Mouse (Mus musculus): ENCODE data around the gene Fis1. TPM values are rescaled to one million over a fixed set of nuclear protein-coding genes. Genes with fewer than 3 reads are reported as not detected.
A peak's percentile ranks its signal among the peaks of the same experiment; 100 is the strongest.

The Fis1 gene
- polyA plus RNA-seq, 1 experiment from 2014 or later = 240 TPM

DNA sequence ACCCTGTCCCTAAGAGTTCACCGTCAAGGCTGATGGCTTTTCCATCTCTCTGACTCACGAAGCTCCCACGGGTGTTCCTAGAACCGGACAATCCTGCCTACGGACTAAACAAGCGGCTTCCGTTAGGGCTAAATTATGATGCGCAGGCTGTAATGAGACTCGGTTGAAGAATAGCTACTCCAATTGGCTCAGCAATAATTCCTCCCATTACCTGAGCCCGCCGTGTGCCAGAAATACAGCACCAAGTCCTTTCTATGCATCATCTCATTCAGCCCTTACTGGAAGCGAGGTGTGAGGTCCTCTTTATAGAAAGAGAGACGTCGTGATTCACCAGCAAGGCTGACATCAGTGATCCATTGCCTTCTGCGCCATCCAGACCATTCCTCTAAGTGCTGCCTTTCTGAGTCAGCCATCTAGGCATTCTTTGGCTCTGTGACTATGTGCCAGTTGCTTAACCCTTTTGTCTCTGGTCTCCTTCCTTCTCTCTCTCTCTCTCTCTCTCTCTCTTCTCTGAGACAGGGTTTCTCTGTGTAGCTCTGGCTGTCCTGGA, 59.4 kb downstream of the Fis1 start:
- H3K4me1 ChIP-seq = no peaks in the 10 kb centered on the region
- H3K27ac ChIP-seq = no peak overlapping the region
- WGBS = 71% methylated on average over 15 of the region's 15 CpGs
- no peak for ATAC-seq (ENCODE audit: insufficient number of reproducible peaks, low FRiP score, low TSS enrichment, low read depth)
- H3K9me3 ChIP-seq = no peaks in the 10 kb centered on the region
- H3K4me3 ChIP-seq = no peak overlapping the region
- H3K27me3 ChIP-seq = no peaks in the 10 kb centered on the region
- H3K36me3 ChIP-seq = no peaks in the 10 kb centered on the region
- H3K9ac ChIP-seq = no peak overlapping the region
- no peak overlapping the region for H3K4me2 ChIP-seq

MicroRNA genes within 50 kb of the gene (microRNA counts, 519-probe panel; counts per million panel counts)
- microRNA mmu-miR-702 = not detected

Small RNAs within 50 kb of the gene (microRNA-seq; reads per million reads assigned to microRNA genes)
- 22.9 reads per million, percentile 33 among the genes with 10 or more reads in this experiment for gene Mir702

Other genes with a start within 250 kb of the Fis1 start
- 112 and 115 TPM in 2 replicates for gene Col26a1, start 70.1 kb upstream of the Fis1 start, polyA plus RNA-seq (2015; fragmentation: Nextera tagmentation; extraction: Ambion mirVana)
- 56.2 and 60.5 TPM in 2 replicates for gene Ift22, start 45.1 kb upstream of the Fis1 start, polyA plus RNA-seq (2015; fragmentation: Nextera tagmentation; extraction: Ambion mirVana)
- 0.15 and 1.0 TPM in 2 replicates for gene Cldn15, start 13.3 kb downstream of the Fis1 start, polyA plus RNA-seq (2015; fragmentation: Nextera tagmentation; extraction: Ambion mirVana)
- gene Plod3, start 33.7 kb downstream of the Fis1 start, polyA plus RNA-seq (2015; fragmentation: Nextera tagmentation; extraction: Ambion mirVana) = 61.4 and 73.5 TPM in 2 replicates
- 96.7 and 106 TPM in 2 replicates for gene Znhit1, start 34.7 kb downstream of the Fis1 start, polyA plus RNA-seq (2015; fragmentation: Nextera tagmentation; extraction: Ambion mirVana)
- 0.06 and 0.09 TPM in 2 replicates for gene Vgf, start 73.1 kb downstream of the Fis1 start, polyA plus RNA-seq (2015; fragmentation: Nextera tagmentation; extraction: Ambion mirVana)
- gene Ap1s1, start 92.9 kb downstream of the Fis1 start, polyA plus RNA-seq (2015; fragmentation: Nextera tagmentation; extraction: Ambion mirVana) = 161 and 178 TPM in 2 replicates
- 0.52 and 0.65 TPM in 2 replicates for gene Serpine1, start 119.0 kb downstream of the Fis1 start, polyA plus RNA-seq (2015; fragmentation: Nextera tagmentation; extraction: Ambion mirVana)
- gene Trim56, start 162.9 kb downstream of the Fis1 start, polyA plus RNA-seq (2015; fragmentation: Nextera tagmentation; extraction: Ambion mirVana) = 7.6 and 8.8 TPM in 2 replicates
- gene Muc3, start 196.0 kb downstream of the Fis1 start, polyA plus RNA-seq (2015; fragmentation: Nextera tagmentation; extraction: Ambion mirVana) = not detected in 2 replicates

Measured in limb, embryonic 15.5 days (tissue).